Mouse (Mus musculus) ES-E14 (cell line): ENCODE measurements at regions not wholly inside any gene's neighbourhood (a gene's known extent, or its start where the extent isn't known, plus 50 kb on each side); places are given as distances from the start of the nearest gene placed in this dataset.

Experiments
- CHD2 ChIP-seq: IDR thresholded peaks from 2 replicates; pipeline ENCODE4 v1.6.1; 2014; ENCODE audit warnings: mild to moderate bottlenecking, low read depth, low read length, inconsistent platforms
- HCFC1 ChIP-seq: IDR thresholded peaks from 2 replicates; pipeline ENCODE4 v1.6.1; 2012; ENCODE audit warnings: low read length, inconsistent platforms, borderline replicate concordance; ENCODE audit not compliant: insufficient read depth
- MAFK ChIP-seq: IDR thresholded peaks from 2 replicates; pipeline ENCODE4 v1.6.1; 2014; ENCODE audit warnings: mild to moderate bottlenecking, low read depth, low read length, inconsistent platforms; ENCODE audit not compliant: insufficient read depth
- ZC3H11A ChIP-seq: IDR thresholded peaks from 2 replicates; pipeline ENCODE4 v1.6.1; 2012; ENCODE audit warnings: low read depth, mild to moderate bottlenecking, inconsistent platforms, low read length, borderline replicate concordance
- ZNF384 ChIP-seq: IDR thresholded peaks from 2 replicates; pipeline ENCODE4 v1.6.1; 2012; ENCODE audit warnings: low read depth, low read length, inconsistent platforms

GRCm38 (mm10) chr2:171867550-171867949 is 175.7 kb downstream of the Cbln4 start:
- no peak for TF ChIP-seq ZNF384
- no peak for TF ChIP-seq ZC3H11A
- no peak for TF ChIP-seq CHD2
- no peak for TF ChIP-seq HCFC1
- no peak for TF ChIP-seq MAFK
